Mouse (Mus musculus): ENCODE data around the gene Pla2g5. TPM values are rescaled to one million over a fixed set of nuclear protein-coding genes. Genes with fewer than 3 reads are reported as not detected.
A peak's percentile ranks its signal among the peaks of the same experiment; 100 is the strongest.
"Not testable (repeated sequence)": the region's sequence is repeated elsewhere in the genome, so short reads cannot be mapped to it uniquely, and the experiment has no call there.

Gene Pla2g5
- total RNA-seq (2021), result 1 to 10 TPM in 1 of 2 experiments, under 1 TPM in 1; 0.86 to 1.4 TPM
- long read RNA-seq, experiment 1, partial matches to known transcripts, result 0 of 1 reads
- long read RNA-seq, experiment 1, other reads (novel, unspliced or antisense), result 1 of 1 reads
- long read RNA-seq, experiment 2, partial matches to known transcripts, result 0 of 2 reads
- long read RNA-seq, experiment 2, other reads (novel, unspliced or antisense), result 1 of 2 reads

GRCm38 (mm10) chr4:138863344-138863998 is at the start of gene Pla2g5:
TSS of gene Pla2g5 (minus strand) at chr4:138863482.
- no peak within 1 kb of the TSS for H3K4me3 ChIP-seq
- DNase-seq (ENCODE audit: low spot score in 2 of 2), result no peak
- H3K27ac ChIP-seq, result no peak within 1 kb of the TSS
- no peak for TF ChIP-seq CTCF (conservative IDR thresholded peaks at IDR 0.05)

DNA sequence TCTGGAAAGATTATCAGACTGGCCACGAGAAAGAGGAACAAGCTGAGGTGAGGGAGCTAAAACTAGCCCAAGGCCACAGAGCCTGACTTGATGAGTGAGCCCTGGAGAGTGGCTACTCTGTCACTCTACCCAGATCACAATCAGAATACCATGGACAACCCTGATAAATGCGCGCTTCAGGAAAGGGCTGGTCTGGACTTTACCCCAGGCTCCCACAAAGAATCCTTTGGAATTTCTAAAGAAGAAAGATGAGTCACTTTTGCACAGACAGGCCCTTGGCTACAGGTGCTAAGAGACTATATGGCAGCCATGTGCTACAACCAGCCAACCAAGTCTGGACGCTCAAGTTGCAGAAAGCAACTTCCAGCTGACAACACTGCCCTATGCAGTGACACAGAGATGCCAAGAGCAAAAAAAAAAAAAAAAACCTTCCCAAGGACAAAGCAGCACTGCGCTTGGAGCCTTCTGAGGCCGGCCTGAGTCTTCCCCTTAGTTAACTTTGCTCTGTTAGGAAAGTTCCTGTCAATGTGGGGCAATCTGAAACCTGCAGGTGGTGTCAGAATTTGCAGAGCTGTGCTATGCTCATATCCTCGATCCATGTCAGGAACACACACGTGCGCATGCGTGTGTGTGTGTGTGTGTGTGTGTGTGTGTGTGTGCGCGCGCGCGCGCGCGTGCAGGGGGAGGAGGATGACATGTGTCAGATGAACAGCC is 42.5 kb upstream of the Pla2g5 start:
- TF ChIP-seq CTCF (conservative IDR thresholded peaks at IDR 0.05), result no peak
- no peak for DNase-seq (ENCODE audit: low spot score in 2 of 2)
- no peak overlapping the region for H3K27ac ChIP-seq
- H3K4me3 ChIP-seq, result no peak overlapping the region

DNA sequence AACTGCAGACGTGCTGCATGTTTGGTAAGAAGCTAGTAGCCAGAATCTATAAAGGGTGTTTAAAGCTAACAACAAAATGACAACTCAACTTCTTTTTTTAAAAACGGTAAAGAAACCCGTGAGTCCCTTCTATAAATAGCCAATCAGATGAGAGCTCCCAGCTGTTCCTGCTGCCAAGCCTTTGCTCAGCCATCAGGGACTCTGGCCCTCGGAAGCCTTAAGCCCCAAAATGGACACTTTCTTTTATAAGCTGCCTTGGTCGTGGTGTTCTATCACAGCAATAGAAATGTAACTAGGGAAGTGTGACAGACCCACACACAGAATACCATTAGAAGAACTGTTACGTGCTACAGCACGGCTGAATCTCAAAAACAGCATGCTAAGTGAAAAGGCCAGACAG is 36.1 kb upstream of the Pla2g5 start:
- no peak for DNase-seq (ENCODE audit: low spot score in 2 of 2)
- Histone ChIP-seq H3K4me3 (no peak overlapping the region), H3K27ac (no peak overlapping the region)
- no peak for TF ChIP-seq CTCF (conservative IDR thresholded peaks at IDR 0.05)

DNA sequence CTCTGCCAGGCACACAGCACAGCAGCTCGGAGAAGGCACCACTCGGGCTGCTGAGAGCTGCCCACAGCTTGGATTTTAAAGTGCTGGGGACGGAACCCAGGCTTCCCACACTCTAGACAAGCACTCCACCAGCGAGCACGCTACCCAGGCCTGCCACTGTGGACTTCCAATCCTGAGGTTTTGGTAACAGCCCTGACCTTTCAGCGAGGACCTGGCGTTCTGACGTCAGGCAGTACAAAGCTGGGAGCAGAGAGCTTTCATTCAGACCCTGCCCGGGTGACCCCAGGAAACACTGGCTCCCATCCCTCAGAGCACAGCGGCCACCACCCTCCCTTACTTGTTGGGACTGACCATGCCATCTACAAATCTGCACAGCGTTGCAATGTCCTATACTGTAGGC is 30.5 kb upstream of the Pla2g5 start:
- not testable (repeated sequence) for H3K4me3 ChIP-seq; H3K27ac ChIP-seq; DNase-seq (ENCODE audit: low spot score in 2 of 2)

DNA sequence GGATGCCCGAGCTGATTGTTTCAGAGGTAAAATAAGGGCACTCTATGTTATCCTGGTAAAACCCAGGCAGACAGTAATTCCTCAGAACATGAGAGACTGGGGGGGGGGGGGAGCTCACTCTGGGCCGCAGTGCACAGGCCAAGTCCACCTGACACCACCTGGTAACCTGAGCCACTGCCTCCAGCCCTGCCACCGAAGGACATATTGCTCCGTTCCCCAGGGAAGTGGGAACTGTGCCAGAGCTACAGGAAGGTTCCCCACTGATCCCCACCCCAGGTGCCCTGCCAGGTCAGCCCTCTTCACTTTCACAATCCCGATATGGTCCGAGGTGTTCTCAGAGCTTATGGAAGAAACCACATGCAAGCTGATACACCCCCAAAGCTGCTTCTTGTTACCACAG is 29.4 kb upstream of the Pla2g5 start:
- TF ChIP-seq CTCF (conservative IDR thresholded peaks at IDR 0.05), result no peak
- H3K4me3 ChIP-seq, result no peak overlapping the region
- no peak overlapping the region for H3K27ac ChIP-seq
- DNase-seq (ENCODE audit: low spot score in 2 of 2), result no peak

DNA sequence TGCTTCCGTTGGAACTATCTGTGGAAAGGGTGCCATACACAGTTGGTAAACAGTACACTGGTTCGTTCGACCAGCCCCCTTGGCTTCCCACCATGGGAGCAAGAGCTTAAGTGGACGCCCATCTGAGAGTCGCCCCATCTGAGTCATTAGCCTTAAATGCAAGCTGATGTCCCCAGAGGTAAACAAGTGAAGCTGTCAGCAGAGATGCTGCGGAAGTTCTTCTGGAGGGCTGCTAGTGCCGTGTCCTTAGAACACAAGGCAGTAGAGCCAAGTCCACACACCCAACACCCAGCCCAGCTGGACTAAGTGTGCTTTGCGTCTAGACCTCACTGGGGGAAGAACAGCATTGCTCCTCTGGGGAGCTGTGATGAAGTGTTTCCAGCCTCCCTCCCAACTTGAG is 26.4 kb upstream of the Pla2g5 start:
- no peak overlapping the region for H3K4me3 ChIP-seq
- no peak for TF ChIP-seq CTCF (conservative IDR thresholded peaks at IDR 0.05)
- no peak for DNase-seq (ENCODE audit: low spot score in 2 of 2)
- no peak overlapping the region for H3K27ac ChIP-seq

DNA sequence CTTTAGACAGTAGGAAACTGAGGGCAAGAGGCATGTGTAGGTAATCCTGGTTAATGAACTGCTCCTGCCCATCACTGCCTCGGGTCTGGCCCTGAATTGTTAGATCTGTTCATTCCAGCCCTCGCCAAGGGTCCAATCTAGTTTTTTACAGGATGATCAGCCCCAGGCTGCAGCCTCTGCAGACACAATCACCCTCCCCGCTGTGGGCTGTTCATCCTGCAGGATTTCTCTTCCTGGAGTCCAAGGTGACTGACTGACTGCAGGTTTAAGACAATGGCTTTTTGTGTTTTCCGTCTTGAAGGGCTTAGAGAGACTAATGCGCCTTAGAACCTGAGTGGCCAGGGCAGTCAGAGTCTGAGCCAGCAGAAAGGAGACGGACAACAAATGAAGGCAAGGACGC is 25.9 kb upstream of the Pla2g5 start:
- Histone ChIP-seq H3K27ac (no peak overlapping the region), H3K4me3 (no peak overlapping the region)
- no peak for DNase-seq (ENCODE audit: low spot score in 2 of 2)
- TF ChIP-seq CTCF (conservative IDR thresholded peaks at IDR 0.05), result no peak

DNA sequence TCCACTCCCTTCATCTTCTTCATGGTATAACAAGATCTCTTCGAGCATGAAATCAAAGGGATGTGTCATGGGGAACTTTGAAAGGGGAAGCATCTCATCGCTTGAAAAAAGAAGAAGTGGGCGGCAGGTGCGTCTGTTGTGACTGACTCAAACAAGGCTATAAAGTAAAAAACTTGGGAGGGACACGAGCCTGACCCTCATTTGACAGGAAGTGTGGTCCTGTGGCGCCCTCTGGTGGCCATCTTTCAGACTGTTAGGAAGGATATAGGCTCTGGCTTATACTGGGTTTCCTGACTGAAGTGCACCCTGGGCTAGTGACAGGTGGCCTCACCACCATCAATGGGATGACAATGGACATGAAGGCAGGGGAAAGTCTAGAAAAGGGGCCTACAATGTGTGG is 21.0 kb upstream of the Pla2g5 start:
- peak; percentile 97 for TF ChIP-seq CTCF (conservative IDR thresholded peaks at IDR 0.05)
- H3K27ac ChIP-seq, result no peak overlapping the region
- H3K4me3 ChIP-seq, result no peak overlapping the region
- DNase-seq (ENCODE audit: low spot score in 2 of 2), result peak; percentile 70 to 90

GRCm38 (mm10) chr4:138882179-138882578 is 18.9 kb upstream of the Pla2g5 start:
- no peak overlapping the region for H3K27ac ChIP-seq
- TF ChIP-seq CTCF (conservative IDR thresholded peaks at IDR 0.05), result no peak
- H3K4me3 ChIP-seq, result no peak overlapping the region
- no peak for DNase-seq (ENCODE audit: low spot score in 2 of 2)

- no peak for TF ChIP-seq CTCF (conservative IDR thresholded peaks at IDR 0.05)
- DNase-seq (ENCODE audit: low spot score in 2 of 2), result no peak
- Histone ChIP-seq H3K4me3 (no peak overlapping the region), H3K27ac (no peak overlapping the region)
Observed at GRCm38 (mm10) chr4:138880811-138881584, 17.7 kb upstream of the Pla2g5 start.

GRCm38 (mm10) chr4:138879808-138880207 is 16.5 kb upstream of the Pla2g5 start:
- no peak for TF ChIP-seq CTCF (conservative IDR thresholded peaks at IDR 0.05)
- Histone ChIP-seq H3K4me3 (no peak overlapping the region), H3K27ac (no peak overlapping the region)
- no peak for DNase-seq (ENCODE audit: low spot score in 2 of 2)

DNA sequence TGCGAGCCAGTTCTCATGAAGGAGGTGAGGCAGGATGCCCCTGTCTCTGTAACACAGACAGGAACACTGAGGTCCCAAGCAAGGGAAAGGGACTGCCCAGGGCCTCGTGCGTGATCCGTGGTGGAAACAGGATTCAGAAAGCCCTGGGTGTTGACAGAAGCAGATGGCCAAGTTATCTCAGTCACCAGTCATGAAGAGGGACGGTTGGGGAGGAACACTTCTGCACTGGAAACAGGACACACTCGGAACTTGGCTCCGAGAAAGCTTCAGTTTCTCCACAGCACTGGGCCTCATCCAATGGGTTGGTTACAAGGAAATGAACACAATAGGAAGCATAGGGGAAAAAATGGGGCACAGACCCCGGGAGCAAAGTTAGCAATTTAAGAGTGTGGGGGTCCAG is 15.5 kb upstream of the Pla2g5 start:
- DNase-seq (ENCODE audit: low spot score in 2 of 2), result no peak
- no peak for TF ChIP-seq CTCF (conservative IDR thresholded peaks at IDR 0.05)
- H3K27ac ChIP-seq, result no peak overlapping the region
- no peak overlapping the region for H3K4me3 ChIP-seq

DNA sequence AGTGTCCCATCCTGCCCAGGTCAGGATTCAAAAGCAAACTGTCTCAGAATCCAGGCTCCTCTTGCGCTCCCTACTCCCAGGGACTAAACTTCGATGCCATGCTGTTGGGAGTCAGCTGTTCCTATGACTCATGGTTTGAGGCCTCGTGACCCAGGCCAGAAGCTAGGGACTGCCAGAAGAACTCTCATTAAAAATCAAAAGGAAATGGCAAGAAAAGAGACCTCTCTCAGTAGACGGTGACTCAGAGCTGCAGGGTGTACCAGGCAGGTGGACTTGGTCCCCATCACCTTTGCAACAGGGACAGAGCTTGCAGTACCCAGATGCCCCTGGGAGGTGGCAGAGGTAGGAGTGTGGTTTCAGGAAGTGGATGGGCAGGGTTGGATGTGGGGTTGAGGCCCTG is 14.4 kb upstream of the Pla2g5 start, which contains the start of gene Pla2g2e:
TSS of gene Pla2g2e (plus strand) at position 212 of the 400 bp plus-strand sequence.
- no peak within 1 kb of the TSS for H3K27ac ChIP-seq
- no peak within 1 kb of the TSS for H3K4me3 ChIP-seq
- DNase-seq (ENCODE audit: low spot score in 2 of 2), result no peak
- TF ChIP-seq CTCF (conservative IDR thresholded peaks at IDR 0.05), result no peak

Measured in layer of hippocampus, adult 2 months (tissue).